Mouse (Mus musculus) ES-Bruce4 (cell line): ENCODE results near the gene Traf3ip1. TPM values are rescaled to one million over a fixed set of nuclear protein-coding genes. Genes with fewer than 3 reads are reported as not detected.

Experiments used
- H3K27ac ChIP-seq: 2 replicates; pipeline ENCODE4 v1.5.1; 2012; ENCODE audit warnings: low read length, inconsistent platforms; ENCODE audit not compliant: insufficient read depth
- H3K27me3 ChIP-seq: 2 replicates; pipeline ENCODE4 v1.6.1; 2012; ENCODE audit warnings: mild to moderate bottlenecking, low read length, inconsistent platforms; ENCODE audit not compliant: control insufficient read depth, poor library complexity, insufficient read depth, severe bottlenecking
- H3K36me3 ChIP-seq: 2 replicates; pipeline ENCODE4 v1.6.1; 2012; ENCODE audit warnings: inconsistent platforms, mild to moderate bottlenecking, low read length, moderate library complexity; ENCODE audit not compliant: control insufficient read depth, poor library complexity, insufficient read depth, severe bottlenecking
- H3K4me1 ChIP-seq: one replicate; pipeline ENCODE4 v1.8.1; 2011; ENCODE audit warnings: low read length; ENCODE audit not compliant: control insufficient read depth, insufficient read depth
- H3K4me3 ChIP-seq: 2 replicates; pipeline ENCODE4 v1.5.1; 2011; ENCODE audit warnings: low read depth, mild to moderate bottlenecking, low read length
- H3K9ac ChIP-seq: 2 replicates; pipeline ENCODE4 v1.6.1; 2012; ENCODE audit warnings: low read depth, mild to moderate bottlenecking, inconsistent platforms; ENCODE audit not compliant: poor library complexity, severe bottlenecking
- H3K9me3 ChIP-seq: replicated peaks from 2 replicates; pipeline ENCODE4 v1.6.1; 2012; ENCODE audit warnings: mild to moderate bottlenecking, low read length, inconsistent platforms; ENCODE audit not compliant: control insufficient read depth, poor library complexity, insufficient read depth, severe bottlenecking
- CTCF ChIP-seq: IDR thresholded peaks from one replicate; pipeline ENCODE4 v1.8.1; 2011; ENCODE audit warnings: low read depth, low read length
- EP300 ChIP-seq: IDR thresholded peaks from 2 replicates; pipeline ENCODE4 v1.6.1; 2011; ENCODE audit warnings: low read depth, low read length; ENCODE audit not compliant: insufficient read depth
- POLR2A ChIP-seq: IDR thresholded peaks from one replicate; pipeline ENCODE4 v1.8.1; 2011; ENCODE audit warnings: low read length; ENCODE audit not compliant: insufficient read depth
- polyA plus RNA-seq: library from polyadenylated mRNA; stranded (reverse); fragments of >200 nt; gene quantifications from 2 replicates; pipeline ENCODE4 v1.2.4, GENCODE M21; 2011; ENCODE audit warnings: low read depth; ENCODE audit not compliant: missing spikeins, insufficient read depth, insufficient read length

Gene Traf3ip1
- polyA plus RNA-seq, 1 experiment = 12.1 TPM

DNA sequence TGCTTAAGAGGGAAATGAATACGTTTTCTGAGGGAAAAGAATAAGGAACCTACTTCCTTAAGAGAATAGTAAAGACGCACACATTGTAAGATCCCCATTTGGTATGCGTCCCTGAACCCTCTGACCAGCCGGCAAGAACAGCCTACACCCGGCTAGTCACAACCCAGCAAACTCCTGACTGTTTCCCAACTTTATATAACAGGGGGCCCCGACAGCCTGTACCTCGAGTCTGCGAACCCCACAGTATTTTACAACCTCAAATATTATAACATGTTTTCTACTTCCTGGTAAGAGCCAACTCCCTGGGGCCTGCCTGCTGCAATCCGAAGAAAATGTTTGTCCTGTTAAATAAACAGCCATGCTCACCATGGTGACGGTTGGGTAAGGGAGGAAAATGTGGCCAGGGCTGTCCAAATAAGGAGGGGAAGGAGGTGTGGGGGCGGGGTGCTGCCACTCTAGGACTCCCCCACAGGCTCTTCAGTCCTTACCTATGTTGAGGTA is 38.1 kb upstream of the Traf3ip1 start:
- Histone ChIP-seq H3K9ac (no peak overlapping the region), H3K27me3 (no peaks in the 10 kb centered on the region), H3K4me1 (no peaks in the 10 kb centered on the region), H3K27ac (no peak overlapping the region), H3K36me3 (no peaks in the 10 kb centered on the region), H3K9me3 (no peaks in the 10 kb centered on the region), H3K4me3 (no peak overlapping the region)
- TF ChIP-seq CTCF (no peak), POLR2A (no peak), EP300 (no peak)

DNA sequence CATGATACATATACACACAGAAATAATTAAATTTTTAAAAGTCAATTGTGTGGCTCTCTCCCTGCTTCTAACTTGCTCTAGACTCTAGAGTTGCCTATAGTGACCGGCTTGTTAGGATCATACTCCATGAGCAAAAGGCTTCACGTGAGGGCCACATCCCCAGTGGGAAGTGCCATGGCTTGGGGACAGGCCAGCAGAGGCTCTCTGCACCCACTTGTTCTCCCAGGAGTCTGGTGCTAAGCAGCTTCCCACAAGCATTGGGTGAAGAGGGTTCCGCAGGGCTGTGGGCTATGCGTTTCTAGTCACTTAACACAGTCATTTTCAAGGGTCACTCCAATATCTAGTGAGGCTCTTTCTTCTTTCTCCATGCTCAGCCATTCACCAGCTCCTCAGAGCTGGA is 37.3 kb upstream of the Traf3ip1 start:
- H3K4me3 ChIP-seq = no peak overlapping the region

DNA sequence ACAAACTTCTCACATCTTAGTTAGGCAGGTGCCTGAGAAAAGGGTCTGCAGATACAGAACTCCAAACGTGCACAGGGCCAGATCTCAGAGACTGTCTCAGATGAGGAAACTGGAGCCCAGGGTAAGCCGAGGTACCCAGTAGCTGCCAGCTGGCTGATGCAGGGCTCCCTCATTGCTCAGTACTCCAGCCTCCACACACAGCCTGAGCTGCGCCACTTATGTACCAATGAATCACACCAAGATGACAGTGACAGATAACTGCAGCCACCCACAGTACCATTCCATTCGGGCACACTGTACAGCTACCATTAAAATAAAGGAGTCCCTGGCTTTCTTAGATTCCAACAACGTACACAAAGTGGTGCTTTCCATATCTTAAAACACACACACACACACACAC is 36.7 kb upstream of the Traf3ip1 start:
- Histone ChIP-seq H3K4me3 (no peak overlapping the region), H3K27ac (no peak overlapping the region), H3K4me1 (no peaks in the 10 kb centered on the region), H3K9ac (no peak overlapping the region), H3K27me3 (no peaks in the 10 kb centered on the region), H3K36me3 (no peaks in the 10 kb centered on the region), H3K9me3 (no peaks in the 10 kb centered on the region)
- no peak for TF ChIP-seq EP300
- TF ChIP-seq POLR2A = no peak
- no peak for TF ChIP-seq CTCF

More for the DNA sequence above, 37.3 kb upstream of the Traf3ip1 start:
- H3K27me3 ChIP-seq = no peaks in the 10 kb centered on the region
- no peak overlapping the region for H3K27ac ChIP-seq
- no peaks in the 10 kb centered on the region for H3K9me3 ChIP-seq
- H3K9ac ChIP-seq = no peak overlapping the region
- TF ChIP-seq POLR2A (no peak), EP300 (no peak), CTCF (no peak)
- H3K36me3 ChIP-seq = no peaks in the 10 kb centered on the region
- no peaks in the 10 kb centered on the region for H3K4me1 ChIP-seq

DNA sequence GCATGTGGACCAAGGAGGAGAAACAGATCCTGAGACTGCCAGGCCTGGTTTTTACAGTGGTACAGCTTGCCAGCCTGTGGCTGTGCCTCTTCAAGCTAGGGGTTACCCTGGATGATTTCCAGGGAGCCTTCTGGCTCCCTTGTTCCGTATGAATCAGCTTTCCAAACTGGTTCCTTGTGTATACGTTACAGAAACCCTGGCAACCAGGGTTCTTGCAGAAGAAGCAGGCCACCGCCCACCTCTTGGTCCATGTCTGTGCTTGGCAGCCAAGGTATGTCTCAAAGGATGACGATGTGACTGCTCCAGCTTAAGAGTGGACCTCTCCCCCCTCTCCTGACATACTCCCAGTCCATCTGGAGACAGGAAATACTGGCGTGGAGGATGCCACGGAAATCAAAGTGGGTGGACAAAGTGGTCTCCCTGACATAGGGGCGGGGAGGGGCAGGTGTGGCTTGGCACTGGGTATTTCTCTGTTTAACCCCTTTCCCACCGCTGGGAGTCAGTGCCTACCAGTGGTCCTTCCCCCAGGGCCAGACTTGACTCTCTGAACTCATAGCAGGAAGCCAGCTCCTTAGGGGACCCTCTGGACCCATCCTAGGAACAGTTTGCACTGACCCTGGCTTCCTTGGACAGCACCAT is 36.1 kb upstream of the Traf3ip1 start:
- Histone ChIP-seq H3K9ac (no peak overlapping the region), H3K27ac (no peak overlapping the region), H3K9me3 (no peaks in the 10 kb centered on the region), H3K4me1 (no peaks in the 10 kb centered on the region), H3K36me3 (no peaks in the 10 kb centered on the region), H3K4me3 (peak overlapping the region; percentile 62), H3K27me3 (no peaks in the 10 kb centered on the region)
- no peak for TF ChIP-seq POLR2A
- TF ChIP-seq CTCF = no peak
- TF ChIP-seq EP300 = no peak

DNA sequence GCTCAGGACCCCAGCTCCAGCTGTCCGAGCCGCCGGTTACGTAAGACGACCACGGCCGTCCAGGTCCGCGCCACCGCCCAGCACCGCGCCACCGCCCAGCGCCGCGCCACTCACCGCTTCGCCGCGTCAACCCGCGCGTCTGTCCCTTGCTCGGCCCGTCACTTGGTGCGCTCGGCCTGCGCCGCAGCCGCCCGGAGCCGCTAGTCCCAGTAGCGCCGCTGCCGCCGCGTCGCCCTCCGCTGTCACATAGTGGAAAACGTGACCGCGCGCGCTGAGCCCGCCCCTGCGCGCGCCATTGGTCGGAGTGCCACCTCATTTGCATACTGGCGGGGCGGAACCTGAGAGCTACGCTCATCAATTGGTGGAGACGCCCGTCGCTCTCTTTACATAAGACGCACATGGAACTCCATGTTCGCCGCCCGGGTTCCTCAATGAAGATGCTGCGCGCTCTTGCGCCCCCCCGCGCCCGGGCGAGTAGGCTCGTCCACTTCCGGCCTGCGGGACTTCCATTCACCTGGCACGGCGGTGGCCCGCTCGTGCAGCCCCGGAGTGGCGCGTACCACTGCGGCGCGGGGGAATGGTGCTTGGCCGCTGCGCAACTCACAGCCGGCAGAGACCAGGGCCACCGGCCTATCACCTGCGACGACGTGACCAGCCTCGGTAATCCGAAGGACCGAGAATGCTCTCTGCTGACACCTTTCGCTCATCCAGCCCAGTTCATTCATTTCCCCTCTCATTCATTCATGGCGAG is 35.2 kb upstream of the Traf3ip1 start, which contains the start of gene Per2:
Gene Per2, minus strand, starts transcription at position 266 of the 751 bp plus-strand sequence.
- H3K4me1 ChIP-seq = no peaks in the 10 kb centered on the region
- H3K9ac ChIP-seq = 0 out of 2 replicates have a peak within 1 kb of the TSS, but pooled peaks have one; percentile 12
- H3K4me3 ChIP-seq = peak within 1 kb of the TSS; percentile 62
- H3K27me3 ChIP-seq = no peaks in the 10 kb centered on the region
- no peak for TF ChIP-seq POLR2A
- peak; percentile 3 for TF ChIP-seq CTCF
- TF ChIP-seq EP300 = no peak
- H3K36me3 ChIP-seq = no peaks in the 10 kb centered on the region
- H3K9me3 ChIP-seq = no peaks in the 10 kb centered on the region
- H3K27ac ChIP-seq = no peak within 1 kb of the TSS

DNA sequence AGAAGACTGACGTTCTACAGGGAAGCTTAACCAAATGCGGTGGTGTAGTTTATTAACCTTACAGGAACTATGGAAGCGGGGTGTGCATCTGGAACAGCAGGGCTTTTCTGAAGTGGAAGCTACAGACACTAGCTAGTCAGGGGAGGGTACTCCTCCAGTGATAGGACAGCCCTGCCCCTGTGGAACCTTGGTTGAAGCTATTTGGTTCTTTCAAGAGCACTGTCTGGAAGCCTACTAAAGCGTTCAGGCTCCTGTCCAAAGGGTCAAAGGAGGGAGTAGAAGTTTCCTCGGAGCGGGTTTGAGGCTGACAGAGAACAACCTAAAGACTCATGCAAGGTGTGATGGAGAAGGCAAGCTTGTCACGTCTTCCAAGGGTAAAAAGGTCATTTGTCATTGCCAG is 34.4 kb upstream of the Traf3ip1 start:
- Histone ChIP-seq H3K9ac (no peak overlapping the region), H3K4me1 (no peaks in the 10 kb centered on the region), H3K4me3 (no peak overlapping the region), H3K27ac (no peak overlapping the region), H3K9me3 (no peaks in the 10 kb centered on the region), H3K36me3 (no peaks in the 10 kb centered on the region), H3K27me3 (no peaks in the 10 kb centered on the region)
- no peak for TF ChIP-seq EP300
- no peak for TF ChIP-seq CTCF
- TF ChIP-seq POLR2A = no peak
